Mouse (Mus musculus) kidney, adult 18-20 months (tissue): Measurements from ENCODE around the gene Fezf2.

Experiments used
- DNase-seq: peaks from one replicate; pipeline ENCODE4 v3.0.0; 2021

Fezf2 gene

GRCm38 (mm10) chr14:12348089-12348488, at the start of gene Fezf2:
Gene Fezf2 (minus strand): TSS chr14:12348189.
- no peak for DNase-seq

GRCm38 (mm10) chr14:12397561-12397960, 49.6 kb upstream of the Fezf2 start:
- DNase-seq = no peak

- DNase-seq = no peak
Observed at GRCm38 (mm10) chr14:12394318-12394717, 46.3 kb upstream of the Fezf2 start.

GRCm38 (mm10) chr14:12393271-12393861, 45.4 kb upstream of the Fezf2 start:
- no peak for DNase-seq

GRCm38 (mm10) chr14:12391167-12391566, 43.2 kb upstream of the Fezf2 start:
- no peak for DNase-seq

- no peak for DNase-seq
Observed at GRCm38 (mm10) chr14:12388806-12389436, 40.9 kb upstream of the Fezf2 start.

- no peak for DNase-seq
Observed at GRCm38 (mm10) chr14:12388192-12388795, 40.3 kb upstream of the Fezf2 start.

- no peak for DNase-seq
Observed at GRCm38 (mm10) chr14:12387176-12387575, 39.2 kb upstream of the Fezf2 start.

GRCm38 (mm10) chr14:12377883-12378282, 29.9 kb upstream of the Fezf2 start:
- no peak for DNase-seq

- DNase-seq = no peak
Observed at GRCm38 (mm10) chr14:12377289-12377688, 29.3 kb upstream of the Fezf2 start.

GRCm38 (mm10) chr14:12375451-12375850, 27.5 kb upstream of the Fezf2 start:
- DNase-seq = no peak

- DNase-seq = no peak
Observed at GRCm38 (mm10) chr14:12350271-12350916, 2.4 kb upstream of the Fezf2 start.

- no peak for DNase-seq
Observed at GRCm38 (mm10) chr14:12349334-12350090, 1.5 kb upstream of the Fezf2 start.

- no peak for DNase-seq
Observed at GRCm38 (mm10) chr14:12346865-12347600, 956 bp downstream of the Fezf2 start.

- DNase-seq = no peak
Observed at GRCm38 (mm10) chr14:12346011-12346864, 1.8 kb downstream of the Fezf2 start.

GRCm38 (mm10) chr14:12345241-12345921, 2.6 kb downstream of the Fezf2 start:
- no peak for DNase-seq

GRCm38 (mm10) chr14:12344746-12345240, 3.2 kb downstream of the Fezf2 start:
- DNase-seq = no peak

- DNase-seq = no peak
Observed at GRCm38 (mm10) chr14:12344061-12344745, 3.8 kb downstream of the Fezf2 start.

GRCm38 (mm10) chr14:12343451-12343941, 4.5 kb downstream of the Fezf2 start:
- DNase-seq = no peak
